Mouse (Mus musculus): Measurements from ENCODE around the gene Tex30. TPM values are rescaled to one million over a fixed set of nuclear protein-coding genes. Genes with fewer than 3 reads are reported as not detected.

The Tex30 gene
- polyA plus RNA-seq, 1 experiment, result 22.8 TPM

DNA sequence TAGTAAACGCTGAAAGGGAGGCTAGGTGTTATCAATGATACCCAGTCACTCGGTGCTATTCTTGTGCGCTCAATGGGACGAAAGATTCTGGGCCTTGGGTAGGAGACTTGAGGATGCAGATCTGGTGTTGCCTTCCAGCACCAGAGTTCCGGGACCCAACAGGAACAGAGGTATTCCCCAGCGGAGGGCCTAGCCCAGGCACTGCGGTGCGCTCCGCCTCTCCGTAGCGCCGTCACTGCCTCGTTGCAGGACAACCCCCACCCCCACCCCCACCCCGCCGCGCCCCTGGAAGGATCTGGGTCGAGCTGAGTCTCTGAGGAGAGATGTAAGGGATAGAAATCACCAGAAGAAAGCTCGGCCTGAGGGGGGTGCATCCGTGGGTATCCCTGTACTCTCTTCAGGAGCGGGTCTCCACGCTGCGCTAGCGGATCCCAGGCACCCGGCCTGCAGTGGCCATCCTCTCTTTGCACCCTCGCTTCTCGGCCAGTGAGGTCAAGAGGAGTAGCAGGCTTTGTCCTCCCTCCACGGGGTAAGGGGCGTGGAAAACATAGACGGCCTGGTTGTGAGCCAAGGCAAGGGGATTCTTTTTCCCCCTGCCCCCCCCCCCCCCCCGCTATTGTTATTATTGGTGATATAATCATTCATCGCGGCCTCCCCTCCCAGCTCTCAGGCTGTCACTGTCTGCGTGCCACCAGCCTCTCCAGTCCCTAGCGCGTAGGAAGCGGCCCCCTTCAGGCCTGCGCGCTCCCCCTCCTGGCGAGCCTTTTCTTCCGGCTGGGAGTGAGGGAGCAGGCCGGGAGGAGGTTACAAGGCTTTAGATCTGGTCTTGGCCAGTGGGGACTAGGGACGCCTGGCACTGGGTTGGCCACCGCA lies 17.2 kb upstream of the Tex30 start:
- TF ChIP-seq POLR2A (IDR thresholded peaks at IDR 0.05; ENCODE audit: low read depth, low read length), result peak; percentile 84
- TF ChIP-seq CTCF (IDR thresholded peaks at IDR 0.05; ENCODE audit: borderline replicate concordance, insufficient read depth, low read length), result no peak
- H3K4me1 ChIP-seq (ENCODE audit: control insufficient read depth, insufficient read depth, low read length), result no peaks in the 10 kb centered on the region
- peak overlapping the region; percentile 59 for H3K4me3 ChIP-seq (ENCODE audit: insufficient read depth, low read length)
- peak overlapping the region; percentile 89 for H3K27ac ChIP-seq (ENCODE audit: insufficient read depth, low read length)

DNA sequence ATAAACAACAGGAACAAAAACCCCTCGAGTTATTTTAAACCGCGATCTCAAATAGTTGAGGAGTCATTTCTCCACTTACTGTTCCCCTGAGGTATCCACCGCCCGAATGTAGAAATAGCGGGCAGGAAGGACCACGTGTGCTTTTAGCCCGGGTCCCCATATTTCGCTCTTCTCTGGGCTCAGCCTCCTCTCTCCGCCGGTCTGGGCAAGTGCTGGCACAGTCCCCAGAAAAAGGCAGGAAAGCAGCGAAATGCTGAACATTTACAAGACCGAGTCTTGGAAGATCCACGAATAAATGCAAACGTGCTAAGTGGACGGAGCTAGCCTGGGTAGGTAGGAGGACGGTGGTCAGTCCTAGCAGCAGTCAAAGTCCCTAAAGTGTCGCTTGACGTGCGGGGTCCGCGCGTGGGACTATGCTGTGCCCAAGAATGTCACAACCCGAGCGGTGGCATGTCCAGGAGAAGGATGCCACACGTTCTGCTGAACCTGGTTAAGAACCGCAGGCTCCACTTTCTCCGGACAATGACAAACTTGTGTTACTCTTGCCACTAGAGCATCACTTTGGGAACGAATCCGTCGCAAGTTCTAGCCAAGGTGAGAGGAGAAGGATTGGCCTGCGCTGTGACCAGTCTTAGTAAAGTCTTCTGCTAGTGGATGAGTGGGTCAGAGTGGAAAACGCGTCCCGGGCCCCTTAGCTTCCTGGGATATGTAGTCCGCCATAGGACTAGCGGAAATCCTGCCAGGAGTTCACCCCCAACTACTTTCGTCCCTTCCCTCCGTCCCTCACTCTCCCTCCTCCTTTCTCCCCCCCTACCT lies 16.2 kb upstream of the Tex30 start, which contains the start of the genes Kdelc1 and Bivm:
Kdelc1 (minus strand) TSS at position 570 of the 816 bp plus-strand sequence.
Bivm (plus strand) TSS at position 719 of the 816 bp plus-strand sequence.
- Histone ChIP-seq H3K4me3 (ENCODE audit: insufficient read depth, low read length) (peak within 1 kb of the TSS; percentile 81), H3K27ac (ENCODE audit: insufficient read depth, low read length) (peak within 1 kb of the TSS; percentile 89), H3K4me1 (ENCODE audit: control insufficient read depth, insufficient read depth, low read length) (no peaks in the 10 kb centered on the region)
- TF ChIP-seq POLR2A (IDR thresholded peaks at IDR 0.05; ENCODE audit: low read depth, low read length), result peak; percentile 90
- TF ChIP-seq CTCF (IDR thresholded peaks at IDR 0.05; ENCODE audit: borderline replicate concordance, insufficient read depth, low read length), result no peak

DNA sequence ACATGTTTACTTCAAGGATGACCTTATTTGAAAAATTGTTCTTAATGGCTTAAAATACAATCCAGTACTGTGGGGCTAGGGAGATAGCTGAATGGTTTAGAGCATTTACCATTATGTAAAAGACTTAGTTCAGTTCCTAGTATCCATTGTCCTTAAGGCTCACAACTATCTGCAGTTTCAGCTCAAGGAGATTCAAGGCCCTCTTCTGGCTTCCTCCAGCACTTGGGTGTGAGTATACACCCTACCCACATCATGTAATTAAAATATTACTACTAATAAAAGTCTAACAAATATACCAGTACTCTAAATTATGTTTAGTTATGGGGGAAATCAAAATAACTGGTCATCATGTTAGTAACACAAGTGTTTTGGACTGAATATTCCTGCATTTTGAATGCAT lies 15.3 kb upstream of the Tex30 start:
- peak overlapping the region; percentile 33 for H3K4me3 ChIP-seq (ENCODE audit: insufficient read depth, low read length)
- no peaks in the 10 kb centered on the region for H3K4me1 ChIP-seq (ENCODE audit: control insufficient read depth, insufficient read depth, low read length)
- no peak for TF ChIP-seq CTCF (IDR thresholded peaks at IDR 0.05; ENCODE audit: borderline replicate concordance, insufficient read depth, low read length)
- no peak for TF ChIP-seq POLR2A (IDR thresholded peaks at IDR 0.05; ENCODE audit: low read depth, low read length)
- H3K27ac ChIP-seq (ENCODE audit: insufficient read depth, low read length), result no peak overlapping the region

DNA sequence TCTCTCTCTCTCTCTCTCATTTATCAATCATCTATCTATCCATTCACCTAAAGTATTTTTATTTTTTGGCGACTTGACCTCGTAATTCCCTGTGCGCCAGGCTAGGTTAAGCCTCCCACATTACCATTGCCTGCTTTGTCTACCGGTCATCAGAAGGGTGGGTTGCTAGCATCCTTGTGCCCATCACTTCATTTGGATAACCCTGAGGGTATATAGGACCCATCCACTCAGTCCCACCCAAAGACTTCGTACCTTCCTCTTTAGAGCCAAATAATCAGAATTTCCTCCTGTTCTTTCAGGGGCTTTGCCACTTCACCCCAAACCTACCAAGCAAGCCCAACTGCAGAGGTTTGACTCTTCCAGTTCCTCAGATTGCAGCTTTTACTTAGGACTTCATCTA lies 698 bp upstream of the Tex30 start:
- Histone ChIP-seq H3K4me3 (ENCODE audit: insufficient read depth, low read length) (peak overlapping the region; percentile 11; the same call in 1 of the 2 replicates), H3K4me1 (ENCODE audit: control insufficient read depth, insufficient read depth, low read length) (no peaks in the 10 kb centered on the region), H3K27ac (ENCODE audit: insufficient read depth, low read length) (no peak overlapping the region)
- TF ChIP-seq POLR2A (IDR thresholded peaks at IDR 0.05; ENCODE audit: low read depth, low read length), result no peak
- TF ChIP-seq CTCF (IDR thresholded peaks at IDR 0.05; ENCODE audit: borderline replicate concordance, insufficient read depth, low read length), result no peak

DNA sequence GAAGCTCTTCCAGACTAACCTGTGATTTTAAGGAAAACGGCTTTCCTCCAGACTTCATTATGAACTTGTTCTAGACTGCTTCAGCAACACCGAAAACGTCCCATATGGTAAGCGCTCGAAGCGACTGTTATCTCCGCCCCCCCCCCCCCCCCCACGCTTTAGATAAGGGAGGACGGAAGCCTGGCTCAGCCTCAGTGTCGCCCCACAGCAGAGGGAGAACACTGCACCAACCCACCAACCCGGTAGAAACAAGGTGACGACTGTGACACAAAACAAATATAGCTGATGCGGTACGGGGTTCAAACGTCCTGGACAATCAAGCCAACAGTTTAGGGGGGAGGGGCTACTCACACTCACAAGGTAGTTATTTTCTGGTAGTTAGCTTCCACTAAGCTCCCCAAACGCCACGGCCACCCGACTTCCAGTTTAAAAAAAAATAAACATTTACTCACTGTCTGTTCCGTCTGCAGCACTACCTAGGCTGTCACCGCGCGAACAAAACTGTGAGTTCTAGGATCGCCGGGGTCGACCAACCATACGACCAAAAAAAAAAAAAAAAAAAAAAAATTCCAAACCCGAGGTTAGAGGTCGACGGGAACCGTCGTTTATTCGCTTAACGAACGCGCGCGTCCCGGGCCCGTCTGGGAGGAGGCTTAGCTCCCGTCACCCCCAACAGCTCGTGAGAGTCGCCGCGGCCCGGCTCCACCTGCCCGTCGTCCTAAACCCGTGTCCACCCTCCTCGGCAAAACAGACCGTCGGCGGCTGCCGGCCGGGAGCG lies 604 bp downstream of the Tex30 start:
- H3K27ac ChIP-seq (ENCODE audit: insufficient read depth, low read length), result no peak overlapping the region
- TF ChIP-seq CTCF (IDR thresholded peaks at IDR 0.05; ENCODE audit: borderline replicate concordance, insufficient read depth, low read length) (no peak), POLR2A (IDR thresholded peaks at IDR 0.05; ENCODE audit: low read depth, low read length) (peak; percentile 60)
- H3K4me1 ChIP-seq (ENCODE audit: control insufficient read depth, insufficient read depth, low read length), result no peaks in the 10 kb centered on the region
- H3K4me3 ChIP-seq (ENCODE audit: insufficient read depth, low read length), result peak overlapping the region; percentile 83

DNA sequence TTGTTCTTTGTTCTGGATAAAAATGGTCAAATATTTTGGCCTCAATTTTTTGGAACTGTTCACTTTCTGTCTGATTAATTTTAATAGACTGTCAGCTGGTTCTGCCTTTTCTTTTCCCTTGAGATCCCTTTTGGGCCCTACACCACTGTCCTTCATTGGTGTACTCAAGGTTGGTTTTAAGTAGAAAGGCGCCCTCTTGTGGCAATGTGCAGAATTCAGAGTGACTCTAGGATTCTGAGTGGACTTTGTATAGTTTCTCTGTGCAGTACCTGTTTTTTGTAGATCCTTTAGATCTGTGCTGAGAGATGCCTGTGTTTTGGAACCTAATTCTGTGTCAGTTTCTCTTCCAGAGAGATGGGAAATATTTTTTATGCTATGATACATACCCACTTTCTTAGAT lies 37.6 kb downstream of the Tex30 start:
- Histone ChIP-seq H3K4me1 (ENCODE audit: control insufficient read depth, insufficient read depth, low read length) (no peaks in the 10 kb centered on the region), H3K27ac (ENCODE audit: insufficient read depth, low read length) (no peak overlapping the region), H3K4me3 (ENCODE audit: insufficient read depth, low read length) (no peak overlapping the region)
- no peak for TF ChIP-seq POLR2A (IDR thresholded peaks at IDR 0.05; ENCODE audit: low read depth, low read length)
- no peak for TF ChIP-seq CTCF (IDR thresholded peaks at IDR 0.05; ENCODE audit: borderline replicate concordance, insufficient read depth, low read length)

DNA sequence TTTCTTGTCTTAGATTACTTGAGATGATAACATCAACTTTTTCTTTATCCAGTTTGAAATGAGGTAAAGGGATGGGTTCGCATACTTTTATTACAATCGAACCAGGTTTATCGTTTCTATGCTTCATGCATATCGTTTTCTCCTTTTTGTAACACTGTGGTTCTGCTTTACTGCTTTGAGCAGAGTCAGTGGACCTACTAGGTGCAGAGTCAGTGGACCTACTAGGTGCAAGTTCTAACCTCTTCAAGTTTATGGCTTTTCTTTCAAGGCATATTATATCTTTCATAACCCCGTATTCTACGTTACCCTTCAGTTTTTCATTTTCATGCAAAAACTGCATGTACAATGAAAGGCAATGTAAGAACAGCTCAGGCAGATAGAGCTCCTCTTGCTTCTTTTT lies 38.8 kb downstream of the Tex30 start:
- Histone ChIP-seq H3K4me3 (ENCODE audit: insufficient read depth, low read length) (no peak overlapping the region), H3K27ac (ENCODE audit: insufficient read depth, low read length) (no peak overlapping the region), H3K4me1 (ENCODE audit: control insufficient read depth, insufficient read depth, low read length) (no peaks in the 10 kb centered on the region)
- no peak for TF ChIP-seq CTCF (IDR thresholded peaks at IDR 0.05; ENCODE audit: borderline replicate concordance, insufficient read depth, low read length)
- no peak for TF ChIP-seq POLR2A (IDR thresholded peaks at IDR 0.05; ENCODE audit: low read depth, low read length)

DNA sequence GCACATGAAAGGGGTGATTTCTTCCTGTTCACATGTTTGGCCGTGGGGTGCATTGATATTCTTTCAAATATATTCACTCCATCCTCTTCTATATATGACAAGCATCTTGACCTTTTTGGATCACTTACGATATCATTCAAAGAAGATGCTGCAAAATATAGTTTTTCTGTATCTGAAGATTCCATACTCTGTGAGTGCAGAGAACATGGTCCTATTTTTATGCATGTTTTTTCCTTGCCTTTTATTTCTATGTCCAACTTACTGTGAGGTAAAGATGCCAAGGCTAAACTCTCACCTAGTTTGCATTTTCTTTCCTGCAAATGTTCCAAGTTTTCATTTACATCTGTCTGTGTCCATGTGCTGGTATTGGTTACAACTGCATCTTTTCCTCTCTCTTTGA lies 40.4 kb downstream of the Tex30 start, which contains the start of gene Gm8251:
Gm8251 (minus strand) TSS at position 101 of the 400 bp plus-strand sequence.
- no peaks in the 10 kb centered on the region for H3K4me1 ChIP-seq (ENCODE audit: control insufficient read depth, insufficient read depth, low read length)
- TF ChIP-seq POLR2A (IDR thresholded peaks at IDR 0.05; ENCODE audit: low read depth, low read length) (no peak), CTCF (IDR thresholded peaks at IDR 0.05; ENCODE audit: borderline replicate concordance, insufficient read depth, low read length) (no peak)
- no peak within 1 kb of the TSS for H3K4me3 ChIP-seq (ENCODE audit: insufficient read depth, low read length)
- no peak within 1 kb of the TSS for H3K27ac ChIP-seq (ENCODE audit: insufficient read depth, low read length)

DNA sequence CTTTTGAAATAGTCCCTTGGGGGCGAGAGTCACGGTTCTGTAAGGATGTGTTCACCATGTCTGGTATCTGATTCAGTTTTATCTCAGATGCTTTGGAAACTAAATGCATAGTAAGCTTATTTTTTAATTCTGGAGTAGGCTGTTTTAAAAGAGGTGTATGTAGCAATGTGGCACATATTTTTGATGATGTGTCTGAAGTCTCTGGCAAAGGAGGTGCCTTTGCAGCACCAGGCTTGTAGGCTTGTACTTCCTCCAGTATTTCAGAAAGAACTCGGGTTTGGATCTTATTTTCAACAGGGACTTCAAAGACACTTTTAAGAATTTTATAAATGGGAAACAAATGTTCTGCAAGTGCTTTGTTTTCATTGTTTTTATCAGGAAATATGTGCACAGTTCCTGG lies 44.4 kb downstream of the Tex30 start:
- Histone ChIP-seq H3K4me1 (ENCODE audit: control insufficient read depth, insufficient read depth, low read length) (no peaks in the 10 kb centered on the region), H3K4me3 (ENCODE audit: insufficient read depth, low read length) (no peak overlapping the region), H3K27ac (ENCODE audit: insufficient read depth, low read length) (no peak overlapping the region)
- TF ChIP-seq CTCF (IDR thresholded peaks at IDR 0.05; ENCODE audit: borderline replicate concordance, insufficient read depth, low read length) (no peak), POLR2A (IDR thresholded peaks at IDR 0.05; ENCODE audit: low read depth, low read length) (no peak)

Measured in embryonic fibroblast, embryonic 13.5 days (primary cell).